Mouse (Mus musculus): Measurements from ENCODE around the gene Adm2. TPM values are rescaled to one million over a fixed set of nuclear protein-coding genes. Genes with fewer than 3 reads are reported as not detected.
A peak's percentile ranks its signal among the peaks of the same experiment; 100 is the strongest.

The Adm2 gene
- polyA plus RNA-seq, 1 experiment from 2014 or later, result not detected

DNA sequence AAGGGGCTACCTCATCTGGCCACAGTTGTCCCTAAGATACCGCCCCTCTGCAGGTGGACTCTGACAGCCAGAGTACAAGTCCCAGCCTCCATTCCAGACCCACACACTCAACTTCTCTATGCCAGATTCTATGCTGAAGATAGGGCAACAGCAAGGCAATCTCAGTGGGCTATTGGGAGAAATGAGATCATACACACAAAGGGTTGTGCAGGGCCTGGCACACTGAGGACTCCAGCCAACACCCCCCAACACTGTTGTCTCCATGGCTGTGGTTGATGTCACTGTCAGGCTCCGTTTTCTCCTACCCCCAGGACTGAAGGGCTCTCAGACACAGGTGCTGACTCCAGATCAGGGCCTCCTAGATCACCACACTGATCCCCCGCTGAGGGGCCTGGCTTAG lies 8.4 kb upstream of the Adm2 start:
- no peak for ATAC-seq (replicated peaks)
- Histone ChIP-seq H3K9me3 (no peaks in the 10 kb centered on the region), H3K4me1 (peaks cover 47% of the 10 kb centered on the region), H3K27me3 (no peaks in the 10 kb centered on the region), H3K4me2 (replicated peaks) (peak overlapping the region; percentile 85), H3K36me3 (no peaks in the 10 kb centered on the region), H3K4me3 (peak overlapping the region; percentile 78), H3K27ac (replicated peaks) (no peak overlapping the region), H3K9ac (replicated peaks) (peak overlapping the region; percentile 80)
- WGBS, result 27% methylated on average over 3 of the region's 3 CpGs

GRCm38 (mm10) chr15:89314511-89315189 lies 7.9 kb upstream of the Adm2 start:
- under 1% methylated on average over 58 of the region's 58 CpGs for WGBS
- peak overlapping the region; percentile 78 for H3K4me3 ChIP-seq
- H3K9ac ChIP-seq (replicated peaks), result peak overlapping the region; percentile 80
- H3K4me2 ChIP-seq (replicated peaks), result peak overlapping the region; percentile 85
- H3K4me1 ChIP-seq, result peaks cover 47% of the 10 kb centered on the region
- peak overlapping the region; percentile 42; the same call in 1 of the 2 replicates for H3K27ac ChIP-seq (replicated peaks)
- no peaks in the 10 kb centered on the region for H3K9me3 ChIP-seq
- H3K36me3 ChIP-seq, result no peaks in the 10 kb centered on the region
- peak; percentile 63 for ATAC-seq (replicated peaks)
- no peaks in the 10 kb centered on the region for H3K27me3 ChIP-seq

- peak within 1 kb of the TSS; percentile 78 for H3K4me3 ChIP-seq
- peak; percentile 99 for ATAC-seq (replicated peaks)
- H3K36me3 ChIP-seq, result no peaks in the 10 kb centered on the region
- H3K4me1 ChIP-seq, result peaks cover 41% of the 10 kb centered on the region
- H3K27me3 ChIP-seq, result no peaks in the 10 kb centered on the region
- no peaks in the 10 kb centered on the region for H3K9me3 ChIP-seq
- peak within 1 kb of the TSS; percentile 42; the same call in 1 of the 2 replicates for H3K27ac ChIP-seq (replicated peaks)
- under 1% methylated on average over 37 of the region's 37 CpGs for WGBS
- peak within 1 kb of the TSS; percentile 85 for H3K4me2 ChIP-seq (replicated peaks)
- peak within 1 kb of the TSS; percentile 80 for H3K9ac ChIP-seq (replicated peaks)
Measured at GRCm38 (mm10) chr15:89315190-89315731, 7.3 kb upstream of the Adm2 start, which contains the start of gene Sbf1. Gene Sbf1 (minus strand): TSS chr15:89315311.

- H3K27ac ChIP-seq (replicated peaks), result no peak overlapping the region
- no peaks in the 10 kb centered on the region for H3K9me3 ChIP-seq
- H3K4me3 ChIP-seq, result no peak overlapping the region
- no peak for ATAC-seq (replicated peaks)
- no peaks in the 10 kb centered on the region for H3K36me3 ChIP-seq
- H3K9ac ChIP-seq (replicated peaks), result no peak overlapping the region
- H3K4me2 ChIP-seq (replicated peaks), result no peak overlapping the region
- H3K4me1 ChIP-seq, result peaks cover 32% of the 10 kb centered on the region
- no peaks in the 10 kb centered on the region for H3K27me3 ChIP-seq
- 64% methylated on average over 11 of the region's 11 CpGs for WGBS
Measured at GRCm38 (mm10) chr15:89316146-89316545, 6.4 kb upstream of the Adm2 start.

GRCm38 (mm10) chr15:89321264-89321663 lies 1.3 kb upstream of the Adm2 start:
- no peak for ATAC-seq (replicated peaks)
- Histone ChIP-seq H3K9ac (replicated peaks) (no peak overlapping the region), H3K4me1 (no peaks in the 10 kb centered on the region), H3K27ac (replicated peaks) (no peak overlapping the region), H3K9me3 (no peaks in the 10 kb centered on the region), H3K27me3 (peaks cover 6% of the 10 kb centered on the region; the same call in 1 of the 2 replicates), H3K4me3 (no peak overlapping the region), H3K4me2 (replicated peaks) (no peak overlapping the region), H3K36me3 (no peaks in the 10 kb centered on the region)
- 75% methylated on average over 8 of the region's 8 CpGs for WGBS

DNA sequence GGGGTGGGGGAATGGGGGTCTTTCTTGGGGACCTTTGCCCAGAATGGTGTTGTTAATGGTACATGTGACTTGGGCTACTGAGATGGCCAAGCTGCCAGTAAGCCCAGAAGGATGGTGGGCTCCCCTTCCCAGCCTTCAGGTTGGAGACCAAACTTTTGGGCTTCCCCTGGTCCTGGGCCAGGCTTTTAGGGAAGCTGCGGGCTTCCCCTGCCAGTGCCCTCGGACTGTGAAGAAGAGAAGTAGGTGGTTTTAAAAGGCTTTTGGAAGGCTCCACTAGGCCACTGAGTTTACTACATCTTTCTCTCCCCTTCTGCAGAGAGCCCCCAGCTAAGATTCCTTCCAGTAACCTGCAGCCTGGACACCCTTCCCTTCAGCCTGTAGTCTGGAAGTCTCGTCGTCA lies 1.1 kb downstream of the Adm2 start:
- H3K9me3 ChIP-seq, result no peaks in the 10 kb centered on the region
- no peak overlapping the region for H3K27ac ChIP-seq (replicated peaks)
- peaks cover 6% of the 10 kb centered on the region; the same call in 1 of the 2 replicates for H3K27me3 ChIP-seq
- no peak for ATAC-seq (replicated peaks)
- H3K36me3 ChIP-seq, result no peaks in the 10 kb centered on the region
- no peak overlapping the region for H3K4me2 ChIP-seq (replicated peaks)
- H3K9ac ChIP-seq (replicated peaks), result no peak overlapping the region
- no peak overlapping the region for H3K4me3 ChIP-seq
- 87% methylated on average over 4 of the region's 4 CpGs for whole genome bisulfite sequencing
- no peaks in the 10 kb centered on the region for H3K4me1 ChIP-seq

DNA sequence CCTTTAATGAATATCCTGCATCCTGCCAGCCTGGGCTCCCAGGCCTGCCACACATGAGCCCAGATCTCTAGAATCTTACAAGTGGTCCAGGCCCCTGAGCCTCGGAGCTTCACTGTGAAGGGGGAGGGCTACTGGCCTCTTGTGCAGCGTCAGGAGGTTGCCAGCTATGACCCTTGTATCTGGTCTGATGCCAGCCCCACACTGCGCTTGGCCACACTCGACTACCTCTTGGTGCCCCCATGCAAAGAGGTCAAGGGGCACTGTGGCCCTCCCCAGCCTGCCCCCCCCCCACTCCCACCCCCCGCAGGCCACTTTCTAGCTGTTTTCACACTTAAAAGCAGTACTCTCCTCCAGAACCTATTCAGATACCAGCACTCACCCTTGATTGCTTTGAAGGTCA lies 3.9 kb downstream of the Adm2 start:
- no peak for ATAC-seq (replicated peaks)
- Histone ChIP-seq H3K36me3 (no peaks in the 10 kb centered on the region), H3K4me2 (replicated peaks) (no peak overlapping the region), H3K4me3 (no peak overlapping the region), H3K4me1 (no peaks in the 10 kb centered on the region), H3K27me3 (peaks cover 6% of the 10 kb centered on the region; the same call in 1 of the 2 replicates), H3K27ac (replicated peaks) (no peak overlapping the region), H3K9ac (replicated peaks) (no peak overlapping the region), H3K9me3 (no peaks in the 10 kb centered on the region)
- 60% methylated on average over 5 of the region's 5 CpGs for WGBS

DNA sequence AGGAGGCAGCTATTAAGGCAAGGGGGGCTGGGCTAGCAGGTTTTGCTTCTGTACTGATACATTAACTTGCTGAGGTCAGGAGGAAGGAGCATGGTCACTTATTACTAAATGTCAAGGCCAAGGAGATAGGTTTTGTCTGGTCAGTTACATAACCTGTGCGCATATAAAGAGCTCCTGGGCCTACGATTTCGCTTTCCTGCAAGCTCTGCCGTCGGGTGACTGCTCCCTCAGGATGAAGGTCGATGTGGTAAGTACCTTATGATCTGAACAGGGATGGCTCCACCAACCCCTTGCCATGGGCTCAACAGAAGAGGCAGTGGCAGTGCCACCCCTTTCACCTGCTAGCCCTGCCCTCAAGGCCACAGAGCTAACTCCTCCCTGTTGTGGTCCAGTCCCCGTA lies 11.8 kb downstream of the Adm2 start, which contains the start of gene Miox:
Gene Miox, plus strand, starts transcription at position 128 of the 400 bp plus-strand sequence.
- Histone ChIP-seq H3K9ac (replicated peaks) (no peak within 1 kb of the TSS), H3K4me2 (replicated peaks) (no peak within 1 kb of the TSS), H3K27me3 (no peaks in the 10 kb centered on the region), H3K27ac (replicated peaks) (no peak within 1 kb of the TSS), H3K4me3 (no peak within 1 kb of the TSS), H3K4me1 (no peaks in the 10 kb centered on the region), H3K36me3 (no peaks in the 10 kb centered on the region), H3K9me3 (no peaks in the 10 kb centered on the region)
- no peak for ATAC-seq (replicated peaks)
- WGBS, result 94% methylated on average over 7 of the region's 7 CpGs

DNA sequence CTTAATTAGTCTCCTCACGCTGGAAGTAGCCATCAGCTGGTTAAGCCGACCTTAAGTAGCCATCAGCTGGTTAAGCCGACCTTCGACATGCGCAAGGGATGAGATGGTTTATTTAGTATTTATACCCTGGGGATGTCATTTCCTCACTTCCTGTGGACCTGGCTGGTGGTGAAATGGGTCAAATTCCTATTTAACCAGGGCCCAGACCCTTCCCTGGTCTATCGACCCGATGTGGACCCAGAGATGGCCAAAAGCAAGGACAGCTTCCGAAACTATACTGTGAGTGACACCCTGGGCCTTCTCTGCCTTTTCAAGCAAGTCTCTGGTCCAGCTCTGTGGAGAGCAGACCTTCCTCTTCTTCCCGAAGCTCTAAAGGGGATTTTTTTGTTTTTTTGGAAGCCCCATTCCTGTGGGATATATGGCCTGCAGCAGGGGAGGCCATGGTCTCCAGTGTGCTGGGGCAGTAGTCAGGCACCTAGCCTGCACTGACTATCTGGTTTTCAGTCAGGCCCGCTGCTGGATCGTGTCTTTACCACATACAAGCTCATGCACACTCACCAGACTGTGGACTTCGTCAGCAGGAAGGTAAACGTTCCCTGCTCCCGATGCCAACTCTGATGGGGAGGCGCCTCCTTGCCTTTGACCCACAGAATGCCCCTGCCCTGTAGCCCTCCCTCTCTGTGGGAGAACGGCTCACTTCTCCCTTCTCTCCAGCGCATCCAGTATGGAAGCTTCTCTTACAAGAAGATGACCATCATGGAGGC lies 12.4 kb downstream of the Adm2 start:
- Histone ChIP-seq H3K36me3 (no peaks in the 10 kb centered on the region), H3K9me3 (no peaks in the 10 kb centered on the region), H3K4me3 (no peak overlapping the region), H3K4me2 (replicated peaks) (no peak overlapping the region), H3K27ac (replicated peaks) (no peak overlapping the region), H3K9ac (replicated peaks) (no peak overlapping the region), H3K4me1 (no peaks in the 10 kb centered on the region), H3K27me3 (no peaks in the 10 kb centered on the region)
- WGBS, result 87% methylated on average over 17 of the region's 17 CpGs
- ATAC-seq (replicated peaks), result no peak

GRCm38 (mm10) chr15:89336422-89336821 lies 13.9 kb downstream of the Adm2 start:
- no peak for ATAC-seq (replicated peaks)
- Histone ChIP-seq H3K9ac (replicated peaks) (no peak overlapping the region), H3K9me3 (no peaks in the 10 kb centered on the region), H3K4me2 (replicated peaks) (no peak overlapping the region), H3K36me3 (no peaks in the 10 kb centered on the region), H3K4me1 (no peaks in the 10 kb centered on the region), H3K27ac (replicated peaks) (no peak overlapping the region), H3K4me3 (no peak overlapping the region), H3K27me3 (no peaks in the 10 kb centered on the region)
- WGBS, result 88% methylated on average over 14 of the region's 14 CpGs

DNA sequence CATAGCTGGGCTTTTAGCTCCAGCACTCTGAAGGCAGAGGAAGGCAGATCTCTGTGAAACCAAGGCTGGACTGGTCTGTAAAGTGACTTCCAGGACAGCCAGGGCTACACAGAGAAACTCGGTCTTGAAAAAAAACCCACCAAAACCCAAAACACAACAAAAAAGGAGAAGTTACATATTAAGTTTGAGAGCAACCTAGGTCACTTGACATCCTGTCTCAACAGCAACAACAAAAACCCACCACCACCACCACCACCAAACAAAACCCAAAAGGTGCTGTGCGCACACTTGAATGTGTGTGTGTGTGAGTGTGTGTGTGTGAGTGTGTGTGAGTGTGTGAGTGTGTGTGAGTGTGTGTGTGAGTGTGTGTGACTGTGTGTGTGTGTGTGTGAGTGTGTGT lies 17.2 kb downstream of the Adm2 start:
- no peak for ATAC-seq (replicated peaks)
- no peak overlapping the region for H3K9ac ChIP-seq (replicated peaks)
- no peaks in the 10 kb centered on the region for H3K27me3 ChIP-seq
- H3K27ac ChIP-seq (replicated peaks), result no peak overlapping the region
- H3K9me3 ChIP-seq, result no peaks in the 10 kb centered on the region
- WGBS, result 94% methylated on average over 2 of the region's 2 CpGs
- H3K4me3 ChIP-seq, result no peak overlapping the region
- H3K36me3 ChIP-seq, result no peaks in the 10 kb centered on the region
- no peak overlapping the region for H3K4me2 ChIP-seq (replicated peaks)
- H3K4me1 ChIP-seq, result no peaks in the 10 kb centered on the region

DNA sequence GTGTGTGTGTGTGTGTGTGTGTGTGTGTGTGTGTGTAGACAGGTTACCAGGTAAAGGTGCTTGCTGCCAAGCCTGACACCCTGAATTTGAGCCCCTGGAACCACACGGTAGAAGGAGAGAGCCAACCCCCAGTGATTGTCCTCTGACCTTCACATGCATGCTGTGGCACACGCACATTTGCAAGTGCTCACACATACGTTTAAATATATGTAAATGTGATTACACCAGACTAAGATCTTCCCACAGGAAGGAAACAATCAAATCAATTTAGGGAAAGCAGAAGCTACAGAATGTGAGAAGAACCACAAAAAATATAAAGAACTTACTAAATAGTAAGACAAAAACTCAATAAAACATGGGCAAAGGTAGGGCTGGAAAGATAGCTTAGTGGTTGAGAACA lies 17.6 kb downstream of the Adm2 start:
- 88% methylated on average over 3 of the region's 3 CpGs for WGBS

More for the DNA sequence above, 17.6 kb downstream of the Adm2 start:
- no peaks in the 10 kb centered on the region for H3K27me3 ChIP-seq
- H3K27ac ChIP-seq (replicated peaks), result no peak overlapping the region
- H3K4me3 ChIP-seq, result no peak overlapping the region
- H3K36me3 ChIP-seq, result no peaks in the 10 kb centered on the region
- H3K4me2 ChIP-seq (replicated peaks), result no peak overlapping the region
- no peak for ATAC-seq (replicated peaks)
- no peaks in the 10 kb centered on the region for H3K4me1 ChIP-seq
- H3K9me3 ChIP-seq, result no peaks in the 10 kb centered on the region
- H3K9ac ChIP-seq (replicated peaks), result no peak overlapping the region

Measured in forebrain, embryonic 15.5 days (tissue).